Mouse (Mus musculus) erythroblast, embryonic 14.5 days (primary cell): ENCODE measurements at regions not wholly inside any gene's neighbourhood (a gene's known extent, or its start where the extent isn't known, plus 50 kb on each side); places are given as distances from the start of the nearest gene placed in this dataset.

Source experiments
- GATA1 ChIP-seq: IDR thresholded peaks from 2 replicates; pipeline ENCODE4 v1.6.1; 2012; ENCODE audit warnings: low read length, inconsistent platforms, mixed read lengths
- TAL1 ChIP-seq: IDR thresholded peaks from 3 replicates; pipeline ENCODE4 v1.6.1; 2012; ENCODE audit warnings: low read length, inconsistent platforms, mixed read lengths

GRCm38 (mm10) chr7:73655787-73656423, 84.2 kb upstream of the Fam174b start:
- TF ChIP-seq TAL1 (no peak), GATA1 (no peak)
